Mouse (Mus musculus) limb, embryonic 13.5 days (tissue): ENCODE results near the gene Rmnd5a. TPM values are rescaled to one million over a fixed set of nuclear protein-coding genes. Genes with fewer than 3 reads are reported as not detected.

ENCODE experiments used
- ATAC-seq: fragments of 200-750 bp; cut with Nextera tagmentation; 2 replicates; pipeline ENCODE4 v1.8.0; 2017; ENCODE audit warnings: low read depth, moderate number of reproducible peaks, moderate TSS enrichment; ENCODE audit not compliant: low FRiP score
- H3K27ac ChIP-seq: fragments of 300-500 bp; sonication (generic); 2 replicates; pipeline ENCODE4 v1.5.1; 2015; ENCODE audit warnings: inconsistent platforms, mild to moderate bottlenecking, moderate library complexity
- H3K27me3 ChIP-seq: fragments of 300-500 bp; sonication (generic); 2 replicates; pipeline ENCODE4 v1.6.1; 2015; ENCODE audit warnings: mild to moderate bottlenecking, inconsistent platforms
- H3K36me3 ChIP-seq: fragments of 300-500 bp; sonication (generic); 2 replicates; pipeline ENCODE4 v1.6.1; 2015; ENCODE audit warnings: inconsistent platforms, mild to moderate bottlenecking, moderate library complexity
- H3K4me1 ChIP-seq: fragments of 300-500 bp; sonication (generic); 2 replicates; pipeline ENCODE4 v1.6.1; 2015; ENCODE audit warnings: inconsistent platforms
- H3K4me2 ChIP-seq: fragments of 300-500 bp; sonication (generic); replicated peaks from 2 replicates; pipeline ENCODE4 v1.6.1; 2015; ENCODE audit warnings: inconsistent platforms, mild to moderate bottlenecking, moderate library complexity
- H3K4me3 ChIP-seq: fragments of 300-500 bp; sonication (generic); 2 replicates; pipeline ENCODE4 v1.5.1; 2015; ENCODE audit warnings: moderate library complexity, mild to moderate bottlenecking, inconsistent platforms
- H3K9ac ChIP-seq: fragments of 300-500 bp; sonication (generic); 2 replicates; pipeline ENCODE4 v1.6.1; 2015; ENCODE audit warnings: mild to moderate bottlenecking, inconsistent platforms
- H3K9me3 ChIP-seq: fragments of 300-500 bp; sonication (generic); 2 replicates; pipeline ENCODE4 v1.6.1; 2016; ENCODE audit warnings: inconsistent platforms
- WGBS: fragments of 180-500 bp; shearing (Covaris S2); methylation state at CpG from one replicate; pipeline ENCODE4 v1.1.7; 2015; 5-methylcytosine and 5-hydroxymethylcytosine counted together
- polyA plus RNA-seq: library from polyadenylated mRNA; unstranded; fragments of >200 nt; fragmentation: Nextera tagmentation; extraction: Ambion mirVana; gene quantifications from 2 replicates; pipeline ENCODE4 v1.2.1, GENCODE M21; 2015

Rmnd5a gene
- polyA plus RNA-seq, 1 experiment from 2014 or later: 12.5 TPM

DNA sequence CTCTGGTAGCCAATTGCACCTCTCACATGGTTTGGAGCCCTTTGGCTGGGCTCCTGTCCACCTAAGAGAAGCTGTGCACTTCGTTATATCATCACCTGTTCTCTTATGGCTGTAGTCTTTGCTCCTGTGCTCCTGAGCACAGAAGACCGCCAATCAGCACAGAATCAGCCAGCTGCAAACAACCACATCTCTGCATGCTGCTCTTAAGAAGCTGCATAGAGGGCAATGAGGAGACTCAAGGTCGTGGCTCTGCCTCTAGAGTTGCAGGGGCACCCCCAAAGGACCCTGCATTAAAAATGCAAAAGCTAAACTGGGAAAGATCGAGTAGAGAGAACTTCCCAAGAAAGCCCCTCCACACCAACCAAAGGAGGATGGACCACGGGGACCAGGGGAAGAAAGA, 79.7 kb downstream of the Rmnd5a start:
- H3K27ac ChIP-seq: no peak overlapping the region
- no peaks in the 10 kb centered on the region for H3K36me3 ChIP-seq
- H3K9ac ChIP-seq: no peak overlapping the region
- no peak for ATAC-seq
- no peaks in the 10 kb centered on the region for H3K27me3 ChIP-seq
- peak overlapping the region; percentile 19 for H3K4me2 ChIP-seq
- H3K4me3 ChIP-seq: no peak overlapping the region
- no peaks in the 10 kb centered on the region for H3K9me3 ChIP-seq
- WGBS: 53% methylated on average over 5 of the region's 5 CpGs
- H3K4me1 ChIP-seq: peaks cover 10% of the 10 kb centered on the region; the same call in 1 of the 2 replicates

DNA sequence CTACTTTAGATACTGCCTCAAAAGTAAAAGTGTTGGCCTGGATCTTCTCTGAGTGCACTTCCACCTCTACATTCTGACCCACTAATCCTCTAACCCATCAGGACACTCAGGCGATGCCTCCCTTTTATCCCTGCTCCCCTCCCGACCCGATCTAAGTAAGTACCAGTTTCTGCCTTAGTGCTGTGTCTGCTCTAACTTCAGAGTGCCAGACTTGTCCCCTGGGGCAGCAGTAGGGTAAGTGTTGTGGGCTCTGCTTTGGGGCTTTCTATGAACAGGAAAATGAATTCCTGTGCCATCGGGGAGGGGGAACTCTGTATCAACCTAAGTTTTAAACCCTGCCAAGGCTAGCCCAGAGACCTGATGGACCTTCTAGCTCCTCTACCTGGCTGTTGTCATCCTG, 80.2 kb downstream of the Rmnd5a start:
- no peak for ATAC-seq
- Histone ChIP-seq H3K4me2 (no peak overlapping the region), H3K4me1 (peaks cover 10% of the 10 kb centered on the region; the same call in 1 of the 2 replicates), H3K36me3 (no peaks in the 10 kb centered on the region), H3K4me3 (no peak overlapping the region), H3K27ac (no peak overlapping the region), H3K27me3 (no peaks in the 10 kb centered on the region), H3K9ac (no peak overlapping the region), H3K9me3 (no peaks in the 10 kb centered on the region)
- 83% methylated on average over 4 of the region's 4 CpGs for WGBS

DNA sequence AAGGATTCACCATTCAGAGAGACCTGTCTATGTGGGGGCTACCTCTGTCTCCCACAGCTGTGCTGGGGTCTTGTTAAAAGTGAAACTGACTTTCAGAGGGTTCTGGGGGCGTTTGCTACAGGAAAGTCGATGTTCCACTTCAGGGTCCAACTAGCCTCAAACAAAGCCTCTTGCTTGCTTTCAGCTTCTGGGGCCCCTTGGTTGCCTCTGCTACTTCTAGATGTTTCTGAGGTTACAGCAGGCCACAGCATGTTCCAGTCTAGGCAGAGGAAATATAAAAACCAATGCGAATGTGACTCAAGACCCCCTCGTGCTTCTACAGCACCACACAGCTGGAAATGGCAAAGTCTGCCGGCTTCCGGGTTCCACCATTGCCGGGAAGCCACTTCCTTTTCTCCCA, 82.9 kb downstream of the Rmnd5a start:
- WGBS: 82% methylated on average over 7 of the region's 7 CpGs
- H3K36me3 ChIP-seq: no peaks in the 10 kb centered on the region
- no peaks in the 10 kb centered on the region for H3K27me3 ChIP-seq
- no peak for ATAC-seq
- no peak overlapping the region for H3K4me2 ChIP-seq
- peaks cover 10% of the 10 kb centered on the region; the same call in 1 of the 2 replicates for H3K4me1 ChIP-seq
- H3K9ac ChIP-seq: no peak overlapping the region
- H3K27ac ChIP-seq: no peak overlapping the region
- no peak overlapping the region for H3K4me3 ChIP-seq
- H3K9me3 ChIP-seq: no peaks in the 10 kb centered on the region

DNA sequence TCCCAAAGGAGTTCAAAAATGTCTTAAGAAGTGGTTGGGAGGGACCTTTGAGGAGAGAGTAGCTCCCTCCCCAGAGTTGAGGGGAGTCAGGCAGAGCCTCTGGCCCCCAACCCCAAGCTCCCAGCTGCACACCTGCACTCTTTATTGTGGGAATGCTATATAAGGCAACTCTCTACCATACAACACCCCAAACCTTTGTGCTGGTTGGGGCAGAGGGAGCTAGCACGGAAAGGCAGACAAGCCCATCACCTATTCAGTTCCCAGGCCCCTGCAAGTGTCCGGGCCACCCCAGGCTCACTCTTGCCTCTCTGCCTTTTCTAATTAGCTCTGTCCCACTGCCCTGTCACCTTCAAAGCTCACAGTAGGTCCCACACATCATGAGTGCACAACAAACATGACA, 86.7 kb downstream of the Rmnd5a start:
- Histone ChIP-seq H3K4me2 (no peak overlapping the region), H3K36me3 (no peaks in the 10 kb centered on the region), H3K27ac (no peak overlapping the region), H3K4me3 (no peak overlapping the region), H3K9ac (no peak overlapping the region), H3K9me3 (no peaks in the 10 kb centered on the region), H3K4me1 (no peaks in the 10 kb centered on the region), H3K27me3 (no peaks in the 10 kb centered on the region)
- 74% methylated on average over 2 of the region's 2 CpGs for WGBS
- ATAC-seq: no peak

DNA sequence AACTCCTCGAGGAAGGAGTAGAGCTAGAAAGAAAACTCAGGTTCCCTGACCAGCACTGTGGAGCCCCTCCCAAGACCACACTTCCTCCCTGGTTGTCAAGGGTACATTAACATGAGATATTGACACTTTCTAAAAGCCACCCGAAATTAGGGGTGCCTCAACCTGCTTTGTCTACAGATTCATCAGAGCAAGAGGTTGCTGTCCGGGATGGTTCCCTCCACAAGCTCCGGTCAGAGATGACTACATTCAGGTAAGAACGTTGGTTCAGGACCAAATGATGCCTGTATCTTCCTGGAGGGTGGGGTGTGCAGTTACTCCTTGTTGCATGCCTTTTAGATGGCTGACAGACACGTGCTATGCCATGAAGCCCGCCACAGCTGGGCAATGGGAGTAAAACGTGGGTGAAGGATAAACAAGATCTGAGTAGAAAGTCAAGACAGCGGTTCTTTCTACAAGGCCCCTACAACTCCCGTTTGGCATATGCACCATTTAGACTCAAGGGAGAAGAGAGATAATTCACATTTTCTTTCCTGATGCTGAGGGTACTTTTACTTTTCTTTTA, 87.5 kb downstream of the Rmnd5a start:
- H3K27me3 ChIP-seq: no peaks in the 10 kb centered on the region
- H3K9me3 ChIP-seq: peaks cover 2% of the 10 kb centered on the region; the same call in 1 of the 2 replicates
- no peak overlapping the region for H3K9ac ChIP-seq
- no peak for ATAC-seq
- H3K27ac ChIP-seq: no peak overlapping the region
- H3K4me1 ChIP-seq: no peaks in the 10 kb centered on the region
- no peak overlapping the region for H3K4me3 ChIP-seq
- no peaks in the 10 kb centered on the region for H3K36me3 ChIP-seq
- 81% methylated on average over 10 of the region's 10 CpGs for WGBS
- no peak overlapping the region for H3K4me2 ChIP-seq

DNA sequence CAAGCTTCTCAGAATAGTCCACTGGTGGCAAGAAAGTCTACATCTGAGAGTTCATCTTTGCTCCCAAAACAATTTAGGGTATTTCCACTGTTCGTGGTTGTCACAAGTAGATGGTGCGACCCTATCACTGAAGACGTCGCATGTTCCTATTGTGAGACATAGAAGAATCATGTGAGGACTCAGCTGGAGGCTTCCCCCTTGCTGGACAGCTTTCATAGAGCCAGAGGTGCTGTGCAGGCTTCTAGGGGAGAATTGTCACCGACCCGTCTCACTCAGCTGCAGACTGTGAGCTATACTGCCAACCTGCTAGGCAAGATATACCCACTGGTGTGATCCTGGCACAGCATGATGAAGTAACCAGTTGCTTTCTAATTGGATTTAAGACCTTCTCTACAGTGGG, 88.2 kb downstream of the Rmnd5a start:
- no peaks in the 10 kb centered on the region for H3K4me1 ChIP-seq
- H3K9ac ChIP-seq: no peak overlapping the region
- H3K4me3 ChIP-seq: no peak overlapping the region
- peaks cover 6% of the 10 kb centered on the region; the same call in 1 of the 2 replicates for H3K9me3 ChIP-seq
- H3K36me3 ChIP-seq: no peaks in the 10 kb centered on the region
- no peak overlapping the region for H3K4me2 ChIP-seq
- H3K27me3 ChIP-seq: no peaks in the 10 kb centered on the region
- H3K27ac ChIP-seq: no peak overlapping the region
- WGBS: 92% methylated on average over 6 of the region's 6 CpGs
- ATAC-seq: no peak

DNA sequence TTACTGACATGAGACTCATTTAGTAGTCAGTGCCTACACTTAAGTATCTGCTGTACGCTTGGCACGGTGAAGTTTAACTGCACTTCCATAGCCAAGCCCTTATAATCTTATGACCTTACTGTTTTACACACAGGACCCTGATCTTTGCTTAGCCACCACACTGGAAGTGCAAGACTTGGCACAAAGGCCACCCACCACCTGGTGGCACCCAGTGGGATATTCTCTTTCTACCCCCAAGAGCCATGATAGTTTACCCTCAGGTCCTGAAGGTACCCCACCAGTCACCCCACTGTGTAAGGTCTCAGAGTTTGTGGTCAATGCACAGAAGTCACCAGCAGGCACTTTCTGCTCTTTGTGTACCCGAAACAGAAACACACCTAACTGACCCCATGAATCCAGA, 89.2 kb downstream of the Rmnd5a start:
- no peak overlapping the region for H3K27ac ChIP-seq
- ATAC-seq: no peak
- 96% methylated on average over 3 of the region's 3 CpGs for WGBS

DNA sequence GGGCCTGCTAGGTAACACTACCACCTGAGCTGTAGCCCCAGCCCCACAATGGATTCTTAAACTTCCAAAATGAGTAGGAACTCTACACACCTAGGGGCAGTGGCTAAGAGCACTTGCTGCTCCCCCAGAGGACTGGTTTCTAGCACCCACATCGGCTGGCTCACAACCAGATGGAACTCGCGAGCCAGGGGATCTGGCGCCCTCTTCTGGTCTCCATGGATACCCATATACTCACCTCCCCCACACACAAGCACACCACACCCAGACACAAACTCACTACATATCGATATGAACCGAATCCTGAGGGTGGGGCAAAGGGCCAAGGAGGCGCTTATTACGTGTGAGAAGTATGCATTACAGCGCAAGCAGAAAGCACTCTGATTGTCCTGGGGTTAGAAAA, 92.4 kb downstream of the Rmnd5a start:
- Histone ChIP-seq H3K4me1 (no peaks in the 10 kb centered on the region), H3K27ac (no peak overlapping the region), H3K36me3 (no peaks in the 10 kb centered on the region), H3K27me3 (no peaks in the 10 kb centered on the region), H3K4me2 (no peak overlapping the region), H3K9ac (no peak overlapping the region), H3K9me3 (peaks cover 9% of the 10 kb centered on the region; the same call in 1 of the 2 replicates), H3K4me3 (no peak overlapping the region)
- no peak for ATAC-seq
- WGBS: 94% methylated on average over 9 of the region's 9 CpGs

More for the DNA sequence above, 89.2 kb downstream of the Rmnd5a start:
- no peak overlapping the region for H3K4me2 ChIP-seq
- H3K9me3 ChIP-seq: peaks cover 9% of the 10 kb centered on the region; the same call in 1 of the 2 replicates
- no peaks in the 10 kb centered on the region for H3K36me3 ChIP-seq
- H3K4me3 ChIP-seq: no peak overlapping the region
- no peaks in the 10 kb centered on the region for H3K27me3 ChIP-seq
- no peaks in the 10 kb centered on the region for H3K4me1 ChIP-seq
- H3K9ac ChIP-seq: no peak overlapping the region

DNA sequence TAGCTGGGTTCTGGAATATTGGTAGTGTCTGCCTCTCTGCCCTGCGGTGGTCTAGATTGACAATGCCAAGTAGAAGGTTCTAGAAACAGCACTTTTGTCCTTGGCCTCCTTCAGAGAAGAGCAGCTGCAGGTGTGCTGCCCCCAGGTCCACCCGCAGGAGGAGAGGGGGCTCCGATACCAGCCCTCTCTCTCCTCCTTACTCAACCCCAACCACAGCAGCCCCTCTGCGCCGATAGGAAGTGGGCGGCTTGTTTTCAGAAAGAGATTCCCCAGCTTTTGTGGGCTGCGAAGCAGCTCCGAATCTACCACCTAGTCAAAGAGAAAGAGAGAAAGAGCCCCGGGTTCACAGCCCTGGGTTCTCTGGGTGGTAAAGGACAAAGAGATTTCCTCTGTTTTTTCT, 99.3 kb downstream of the Rmnd5a start:
- Histone ChIP-seq H3K4me2 (no peak overlapping the region), H3K4me1 (no peaks in the 10 kb centered on the region), H3K9ac (no peak overlapping the region), H3K4me3 (no peak overlapping the region), H3K27me3 (no peaks in the 10 kb centered on the region), H3K27ac (no peak overlapping the region), H3K36me3 (no peaks in the 10 kb centered on the region), H3K9me3 (no peaks in the 10 kb centered on the region)
- whole genome bisulfite sequencing: 87% methylated on average over 9 of the region's 9 CpGs
- no peak for ATAC-seq

DNA sequence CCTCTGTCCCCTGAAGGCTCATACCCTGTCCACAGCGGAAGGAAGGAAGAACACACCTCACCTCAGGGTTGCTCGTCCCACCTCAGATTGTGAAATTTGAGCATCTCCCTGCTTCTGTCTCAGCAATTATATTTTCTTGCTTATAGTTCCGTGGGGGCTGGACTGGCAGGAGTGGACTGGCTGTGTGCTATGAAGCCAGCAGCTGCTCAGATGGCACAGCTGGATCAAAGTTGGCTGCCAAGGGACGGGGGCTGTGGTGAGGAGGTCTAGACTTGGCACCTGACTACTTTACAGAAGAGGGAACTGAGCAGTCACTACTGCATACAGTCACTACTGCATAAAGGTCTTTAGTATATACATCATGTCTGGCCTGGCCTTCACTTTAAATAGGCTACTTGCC, 101.1 kb downstream of the Rmnd5a start:
- WGBS: 65% methylated on average over 4 of the region's 4 CpGs
- Histone ChIP-seq H3K36me3 (no peaks in the 10 kb centered on the region), H3K27me3 (no peaks in the 10 kb centered on the region), H3K4me2 (no peak overlapping the region), H3K4me1 (no peaks in the 10 kb centered on the region), H3K4me3 (no peak overlapping the region), H3K9me3 (no peaks in the 10 kb centered on the region), H3K9ac (no peak overlapping the region), H3K27ac (no peak overlapping the region)
- no peak for ATAC-seq

DNA sequence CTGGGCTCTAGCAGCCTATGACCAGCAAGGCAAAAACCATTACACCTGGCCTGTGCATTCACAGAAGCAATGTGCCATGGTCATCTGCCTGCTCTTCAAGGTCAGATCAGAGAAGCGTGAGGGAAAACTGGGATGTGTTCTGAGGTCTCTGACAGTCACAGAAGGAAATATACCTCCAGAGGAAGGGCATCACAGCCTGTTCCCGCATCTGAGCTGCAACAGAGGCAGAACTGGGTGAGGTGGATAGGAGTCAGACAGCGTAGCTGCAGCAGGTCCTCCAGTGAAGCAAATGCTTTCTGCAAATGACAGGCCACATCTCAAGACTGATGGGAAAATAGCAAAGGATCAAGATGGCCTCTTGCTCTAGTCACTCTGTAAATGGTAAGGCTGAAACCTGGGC, 101.5 kb downstream of the Rmnd5a start:
- no peak overlapping the region for H3K4me2 ChIP-seq
- H3K9me3 ChIP-seq: no peaks in the 10 kb centered on the region
- no peak for ATAC-seq
- H3K9ac ChIP-seq: no peak overlapping the region
- H3K4me3 ChIP-seq: no peak overlapping the region
- no peaks in the 10 kb centered on the region for H3K4me1 ChIP-seq
- no peak overlapping the region for H3K27ac ChIP-seq
- no peaks in the 10 kb centered on the region for H3K36me3 ChIP-seq
- WGBS: 86% methylated on average over 3 of the region's 3 CpGs
- no peaks in the 10 kb centered on the region for H3K27me3 ChIP-seq
